Mouse (Mus musculus) urinary bladder, postnatal 10 days (tissue): ENCODE data around the gene Mrps33.

Source experiments
- DNase-seq: peaks from one replicate; pipeline ENCODE4 v3.0.0; 2022; ENCODE audit warnings: low spot score

Mrps33 gene

GRCm38 (mm10) chr6:39780857-39781666, 29.7 kb downstream of the Mrps33 start:
- no peak for DNase-seq

GRCm38 (mm10) chr6:39778506-39778905, 32.3 kb downstream of the Mrps33 start:
- DNase-seq: no peak

- DNase-seq: no peak
Observed at GRCm38 (mm10) chr6:39776275-39776674, 34.5 kb downstream of the Mrps33 start.

GRCm38 (mm10) chr6:39775029-39775428, 35.8 kb downstream of the Mrps33 start:
- DNase-seq: no peak

- no peak for DNase-seq
Observed at GRCm38 (mm10) chr6:39757229-39757628, 53.6 kb downstream of the Mrps33 start.
